ENCODE assay signal across 19 mouse cellular contexts in genomic region chr7:55861175-55861574, GRCm38 (mm10).
"Had no signal": no experiment of that assay in that cellular context is flagged by ENCODE, and none has a peak within 500 bp of the region (broad histone marks: within the 10 kb centered on the region; RNA-seq: fewer than 3 reads in every experiment).

No protein-coding gene starts in this region.

- ATAC-seq: liver, postnatal 0 days; lung, postnatal 0 days; midbrain, embryonic 16.5 days had no signal

- H3K36me3 ChIP-seq: limb, embryonic 12.5 days; midbrain, embryonic 12.5 days; stomach, embryonic 15.5 days had no signal

- H3K27ac ChIP-seq: kidney, postnatal 0 days; limb, embryonic 12.5 days; limb, embryonic 15.5 days; liver, embryonic 14.5 days; macrophage; midbrain, embryonic 12.5 days; stomach, embryonic 15.5 days had no signal

- H3K4me2 ChIP-seq: limb, embryonic 12.5 days; limb, embryonic 15.5 days; liver, embryonic 11.5 days; lung, embryonic 14.5 days; midbrain, embryonic 12.5 days; stomach, embryonic 15.5 days had no signal

- H3K27me3 ChIP-seq: limb, embryonic 12.5 days; limb, embryonic 15.5 days; midbrain, embryonic 12.5 days; stomach, embryonic 15.5 days had no signal

- DNase-seq: kidney, adult 2 months; kidney, postnatal 25 days; left cerebral cortex, postnatal 4 days; liver, postnatal 0 days; lung, embryonic 14.5 days; right cerebral cortex, adult 18-20 months; right cerebral cortex, postnatal 25 days; spleen, adult 18-20 months; thymus, postnatal 25 days had no signal

- H3K9ac ChIP-seq: limb, embryonic 12.5 days; limb, embryonic 15.5 days; liver, embryonic 14.5 days; liver, postnatal 0 days; lung, embryonic 14.5 days; midbrain, embryonic 12.5 days; stomach, embryonic 15.5 days had no signal

- H3K4me3 ChIP-seq: limb, embryonic 12.5 days; limb, embryonic 15.5 days; midbrain, embryonic 12.5 days; stomach, embryonic 15.5 days had no signal

- H3K9me3 ChIP-seq: limb, embryonic 12.5 days; limb, embryonic 15.5 days; midbrain, embryonic 12.5 days; stomach, embryonic 15.5 days had no signal

- H3K4me1 ChIP-seq: limb, embryonic 12.5 days; limb, embryonic 15.5 days; midbrain, embryonic 12.5 days; stomach, embryonic 15.5 days had no signal
